Mouse (Mus musculus): ENCODE data around the gene Gm15155. TPM values are rescaled to one million over a fixed set of nuclear protein-coding genes. Genes with fewer than 3 reads are reported as not detected.

Gene Gm15155
- polyA plus RNA-seq (2012; rRNA removed): not detected in 2 replicates

DNA sequence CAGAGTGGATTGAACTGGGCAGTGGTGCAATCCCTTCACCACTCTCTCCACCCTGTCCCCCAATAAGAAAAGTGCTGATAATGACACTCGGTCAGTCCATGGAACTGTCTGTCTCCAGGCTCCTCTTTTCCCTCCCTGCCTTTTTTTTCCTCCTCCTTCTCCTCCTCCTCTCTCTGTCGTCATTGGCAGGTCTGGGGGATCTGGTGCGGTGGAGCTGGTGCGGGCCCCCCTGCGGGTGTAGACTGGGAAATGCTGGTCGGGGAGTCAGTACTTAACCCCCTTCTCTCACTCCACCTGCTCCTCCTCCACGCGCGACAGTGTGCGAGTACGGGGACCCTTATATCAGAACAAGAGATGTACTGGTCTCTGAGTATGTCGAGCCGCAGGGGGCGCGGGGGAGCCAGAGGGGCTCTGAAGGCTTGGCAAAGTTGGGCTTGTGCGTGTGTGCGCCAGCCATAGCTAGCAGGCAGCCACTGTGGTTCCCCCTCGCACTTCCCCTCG is at the start of gene Gm15155:
Gene Gm15155, plus strand, starts transcription at position 401 of the 501 bp plus-strand sequence.

DNA sequence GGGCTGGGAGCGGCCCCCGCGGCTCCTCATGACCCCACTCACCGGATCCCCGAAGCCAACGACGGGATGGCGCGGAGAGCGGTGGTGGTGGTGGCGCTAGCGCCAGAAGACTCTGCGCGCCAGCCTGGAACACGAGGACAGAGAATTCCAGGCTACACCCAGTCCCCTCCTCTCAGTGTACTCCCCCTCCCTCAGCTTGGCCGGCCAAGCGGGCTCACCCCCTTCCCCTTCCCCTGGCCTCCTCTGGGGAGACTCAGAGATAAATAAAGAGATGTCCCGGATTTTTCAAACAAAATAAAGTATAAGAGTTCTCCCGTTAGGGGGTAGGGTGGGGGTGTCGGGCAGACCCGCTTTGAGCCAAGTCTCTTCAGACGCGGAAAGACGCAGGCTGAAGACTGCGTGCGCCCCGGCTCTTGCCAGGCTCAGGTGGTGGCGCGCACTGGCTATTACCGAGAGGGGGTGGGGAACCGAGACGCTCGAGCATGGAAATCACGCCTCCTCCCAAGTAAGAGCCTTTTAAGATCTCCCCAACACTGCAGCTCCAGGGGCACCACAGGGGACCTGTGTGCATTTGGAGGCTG is 750 bp upstream of the Gm15155 start, which contains the start of gene Ptchd1:
Gene Ptchd1, minus strand, starts transcription at position 114 of the 581 bp plus-strand sequence.

Other genes with a start within 250 kb of the Gm15155 start
- gene Ptchd1, start 927 bp upstream of the Gm15155 start, polyA plus RNA-seq (2012; rRNA removed): 0.17 and 0.28 TPM in 2 replicates